Mouse (Mus musculus) ES-Bruce4 (cell line): ENCODE measurements at regions not wholly inside any gene's neighbourhood (a gene's known extent, or its start where the extent isn't known, plus 50 kb on each side); places are given as distances from the start of the nearest gene placed in this dataset.

Experiments used
- CTCF ChIP-seq: IDR thresholded peaks from one replicate; pipeline ENCODE4 v1.8.1; 2011; ENCODE audit warnings: low read depth, low read length
- EP300 ChIP-seq: IDR thresholded peaks from 2 replicates; pipeline ENCODE4 v1.6.1; 2011; ENCODE audit warnings: low read depth, low read length; ENCODE audit not compliant: insufficient read depth

GRCm38 (mm10) chr17:81261957-81262356 lies 179.6 kb upstream of the Gm11096 start:
- TF ChIP-seq EP300, result no peak
- no peak for TF ChIP-seq CTCF
